Mouse (Mus musculus) ovary, postnatal 10 days (tissue): ENCODE data around the gene Fam227a.
"Not testable (repeated sequence)": the region's sequence is repeated elsewhere in the genome, so short reads cannot be mapped to it uniquely, and the experiment has no call there.

Experiments
- DNase-seq: peaks from one replicate; pipeline ENCODE4 v3.0.0; 2022; ENCODE audit warnings: low spot score

Gene Fam227a

GRCm38 (mm10) chr15:79683707-79684465, 25.1 kb upstream of the Fam227a start:
- no peak for DNase-seq

- no peak for DNase-seq
Measured at GRCm38 (mm10) chr15:79683146-79683545, 24.4 kb upstream of the Fam227a start.

DNA sequence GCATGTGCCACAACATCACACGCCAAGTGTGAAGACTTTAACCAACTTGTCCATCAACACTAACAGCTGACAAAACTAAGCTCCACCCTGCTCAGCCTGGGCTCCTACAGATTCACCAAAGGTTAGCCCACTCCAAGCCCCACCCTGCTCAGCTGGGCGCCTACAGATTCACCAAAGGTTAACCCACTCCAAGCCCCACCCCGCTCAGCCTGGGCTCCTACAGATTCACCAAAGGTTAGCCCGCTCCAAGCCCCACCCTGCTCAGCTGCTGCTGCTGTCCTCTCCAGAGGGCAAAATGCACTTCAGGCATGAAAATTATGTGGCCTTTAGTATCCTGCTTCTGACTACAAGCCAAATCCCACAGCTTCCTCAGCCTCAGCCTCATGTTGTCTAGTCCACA, 23.2 kb upstream of the Fam227a start:
- no peak for DNase-seq

DNA sequence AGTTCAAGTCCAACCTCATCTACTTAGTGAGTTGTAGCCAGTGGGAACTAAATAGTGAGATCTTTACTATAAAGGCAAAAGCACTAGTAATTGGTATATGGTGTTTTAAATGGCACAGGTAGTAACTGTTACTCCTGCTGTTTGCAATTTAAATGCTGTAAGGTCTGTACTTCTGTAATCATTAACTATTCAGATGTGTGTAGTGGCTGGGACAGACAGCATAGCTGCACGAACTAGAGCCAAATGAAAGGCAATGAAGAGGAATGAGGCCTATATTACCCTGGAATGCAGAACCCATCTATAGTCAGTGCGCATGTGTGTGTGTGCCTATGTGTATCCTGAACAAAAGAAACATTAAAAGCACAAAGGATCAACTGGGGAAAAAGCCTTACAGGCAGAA, 19.2 kb upstream of the Fam227a start:
- no peak for DNase-seq

GRCm38 (mm10) chr15:79671828-79672348, 13.1 kb upstream of the Fam227a start:
- DNase-seq: not testable (repeated sequence)

DNA sequence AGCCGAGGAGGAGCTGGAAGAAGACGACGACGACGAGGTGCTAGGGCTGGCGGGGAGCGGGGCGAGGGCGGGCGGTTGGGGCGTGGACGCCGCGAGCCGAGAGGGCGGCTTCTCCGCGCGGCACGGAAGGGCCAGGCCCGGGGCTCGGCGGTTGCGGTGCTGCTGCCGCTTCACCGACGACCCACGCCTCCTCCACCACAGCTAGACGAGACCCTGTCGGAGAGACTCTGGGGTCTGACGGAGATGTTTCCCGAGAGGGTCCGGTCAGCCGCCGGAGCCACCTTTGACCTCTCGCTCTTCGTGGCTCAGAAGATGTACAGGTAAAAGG, 12.2 kb upstream of the Fam227a start:
- no peak for DNase-seq

DNA sequence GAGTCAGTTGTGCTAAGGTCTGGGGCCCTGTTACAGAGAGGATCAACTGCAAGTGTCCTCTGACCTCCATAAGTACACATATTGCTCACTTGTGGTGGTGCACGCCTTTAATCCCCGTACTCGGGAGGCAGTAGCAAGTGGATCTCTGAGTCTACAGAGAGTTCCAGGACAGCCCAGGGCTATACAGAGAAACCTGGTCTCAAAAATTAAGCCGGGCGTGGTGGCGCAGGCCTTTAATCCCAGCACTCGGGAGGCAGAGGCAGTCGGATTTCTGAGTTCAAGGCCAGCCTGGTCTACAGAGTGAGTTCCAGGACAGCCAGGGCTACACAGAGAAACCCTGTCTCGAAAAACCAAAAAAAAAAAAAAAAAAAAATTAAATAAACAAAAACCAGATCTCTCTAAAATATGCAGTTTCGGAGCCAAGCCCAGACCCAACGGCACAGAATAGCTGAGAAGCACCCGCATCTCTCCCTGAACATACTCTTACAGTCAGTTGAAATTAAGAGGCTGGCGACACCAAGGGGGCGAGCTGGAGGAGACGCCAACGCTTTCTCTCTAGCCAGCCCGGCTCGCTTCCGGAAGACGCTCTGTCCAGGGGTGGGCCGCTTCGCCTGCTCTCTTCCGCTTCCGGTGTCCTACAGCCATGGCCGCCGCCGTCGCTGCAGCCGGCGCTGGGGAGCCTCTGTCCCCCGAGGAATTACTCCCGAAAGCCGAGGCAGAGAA, 11.7 kb upstream of the Fam227a start, which contains the start of gene Tomm22:
Gene Tomm22 (plus strand): TSS at position 613 of the 723 bp plus-strand sequence.
- DNase-seq: peak; percentile 49

- no peak for DNase-seq
Measured at GRCm38 (mm10) chr15:79669195-79669594, 10.4 kb upstream of the Fam227a start.

GRCm38 (mm10) chr15:79664666-79665065, 5.9 kb upstream of the Fam227a start:
- DNase-seq: no peak

GRCm38 (mm10) chr15:79661852-79662251, 3.1 kb upstream of the Fam227a start:
- no peak for DNase-seq

DNA sequence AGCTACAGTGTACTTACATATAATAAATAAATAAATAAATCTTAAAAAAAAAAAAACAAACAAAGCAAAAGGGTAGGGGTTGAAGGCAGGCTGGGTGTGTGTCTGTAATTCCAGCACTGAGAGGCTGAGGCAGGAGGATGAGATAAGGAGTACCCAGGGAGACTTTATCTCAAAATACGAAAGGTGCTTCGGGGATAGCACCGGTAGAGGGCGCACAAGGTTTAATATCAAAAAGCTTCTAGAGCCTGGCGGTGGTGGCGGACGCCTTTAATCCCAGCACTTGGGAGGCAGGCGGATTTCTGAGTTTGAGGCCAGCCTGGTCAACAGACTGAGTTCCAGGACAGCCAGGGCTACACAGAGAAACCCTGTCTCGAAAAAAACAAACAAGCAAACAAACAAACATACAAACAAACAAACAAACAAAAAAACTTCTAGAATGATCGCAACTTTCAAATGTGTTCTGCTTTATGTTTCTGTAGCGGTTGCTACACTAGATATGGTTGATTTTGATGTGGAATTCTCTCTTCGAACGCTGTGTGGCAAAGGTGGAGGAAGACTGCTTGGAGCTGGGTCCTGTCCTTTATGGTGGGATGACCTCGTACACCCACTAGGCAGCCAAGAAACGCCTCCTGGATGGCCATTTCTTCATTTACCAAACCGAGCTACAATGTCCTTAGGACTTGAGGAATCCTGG, 772 bp downstream of the Fam227a start:
- peak; percentile 42 for DNase-seq

DNA sequence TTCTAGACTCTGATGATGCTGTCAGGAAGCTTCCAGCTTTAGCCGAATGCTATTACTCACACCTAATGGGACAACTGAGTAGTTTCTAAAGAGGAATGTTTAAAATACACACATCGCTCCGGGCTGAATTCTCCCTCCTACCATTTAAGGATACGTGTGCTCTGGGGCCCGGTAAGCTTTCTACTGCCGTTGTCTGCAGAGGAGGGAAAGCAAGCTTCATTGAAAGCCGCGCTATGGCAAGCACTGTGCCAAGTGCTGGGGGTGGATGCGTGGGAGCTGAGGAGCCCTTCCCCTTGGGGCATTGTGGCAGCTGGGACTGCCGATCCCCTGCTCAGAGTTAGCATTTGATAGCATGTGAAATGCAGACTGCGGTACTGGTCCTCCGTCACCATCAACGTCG, 2.3 kb downstream of the Fam227a start:
- no peak for DNase-seq

DNA sequence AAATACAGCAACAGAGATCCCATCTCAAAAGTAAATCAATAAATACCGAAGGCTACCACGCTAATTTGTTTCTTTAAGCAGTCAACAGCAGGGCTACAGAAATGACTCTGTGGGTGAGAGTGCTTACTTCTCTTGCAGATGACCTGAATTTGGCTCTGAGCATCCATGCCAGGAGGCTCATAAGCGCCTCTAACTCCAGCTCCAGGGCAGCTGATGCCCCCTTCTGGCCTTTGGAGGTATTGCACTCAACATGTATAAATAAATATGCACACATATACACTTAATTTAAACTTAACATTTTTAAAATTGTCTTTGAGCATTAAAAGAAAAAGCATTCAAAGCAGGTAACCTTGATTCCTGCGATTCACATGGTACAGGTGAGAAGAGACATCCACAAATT, 7.3 kb downstream of the Fam227a start:
- no peak for DNase-seq

DNA sequence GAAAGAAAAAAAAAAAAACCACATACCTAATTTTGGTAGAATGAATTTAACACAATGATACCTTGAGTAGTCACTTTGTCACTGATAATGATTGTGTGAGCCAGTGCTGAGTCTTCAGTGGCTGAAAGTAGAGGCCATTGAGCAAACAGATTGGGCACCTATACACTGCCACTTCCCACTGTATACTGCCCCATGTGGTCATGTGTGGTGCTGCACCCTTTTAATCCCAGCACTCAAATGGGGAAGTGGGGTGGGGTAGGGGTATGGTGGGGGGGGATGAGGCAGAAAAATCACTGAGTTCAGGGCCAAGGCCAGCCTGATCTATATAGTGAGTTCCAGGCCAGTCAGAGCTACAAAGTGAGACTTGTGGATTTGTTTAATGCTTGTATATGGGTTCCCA, 8.2 kb downstream of the Fam227a start:
- DNase-seq: no peak

- no peak for DNase-seq
Measured at GRCm38 (mm10) chr15:79648130-79648529, 10.6 kb downstream of the Fam227a start.

- no peak for DNase-seq
Measured at GRCm38 (mm10) chr15:79645483-79645882, 13.3 kb downstream of the Fam227a start.

GRCm38 (mm10) chr15:79641135-79641817, 17.5 kb downstream of the Fam227a start:
- no peak for DNase-seq

DNA sequence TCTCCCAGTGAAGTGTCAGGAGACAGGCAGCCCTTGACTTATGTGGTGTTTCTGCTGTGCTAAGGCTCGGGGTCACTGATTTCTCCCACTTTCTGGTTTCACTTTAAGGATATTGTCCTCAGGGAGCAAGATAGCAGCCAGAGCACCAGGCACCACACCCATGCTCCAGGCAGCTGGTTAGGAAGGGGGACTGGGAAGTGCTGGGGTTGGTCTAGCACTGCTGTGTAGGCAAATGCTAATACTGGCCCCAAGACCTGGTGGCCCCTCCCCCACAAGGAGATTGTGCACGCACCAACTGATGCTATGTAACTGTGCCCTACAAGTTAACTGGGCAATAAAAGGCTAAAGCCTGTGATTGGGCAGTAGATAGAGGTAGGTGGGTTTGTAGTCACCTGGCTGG, 28.3 kb downstream of the Fam227a start:
- DNase-seq: no peak

GRCm38 (mm10) chr15:79619770-79620414, 38.9 kb downstream of the Fam227a start:
- DNase-seq: no peak

DNA sequence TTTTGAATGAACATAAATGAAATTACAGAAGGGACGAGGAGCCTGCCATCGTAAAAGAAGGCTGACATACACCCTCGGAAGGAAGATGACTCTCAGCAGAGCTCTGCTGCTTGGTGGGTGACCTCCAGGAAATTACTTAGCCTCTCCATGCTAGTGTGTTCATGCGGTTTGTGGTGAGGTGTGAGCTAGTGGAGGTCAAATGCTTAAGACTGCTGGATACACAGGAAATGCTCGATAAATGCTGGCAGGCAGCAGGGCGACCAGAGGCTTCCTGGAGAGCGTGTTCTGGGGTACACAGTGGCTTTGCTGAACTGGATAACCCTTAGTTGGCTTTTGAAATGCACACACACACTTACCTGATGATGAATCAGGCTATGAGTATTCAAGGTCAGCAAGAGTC, 40.3 kb downstream of the Fam227a start:
- DNase-seq: no peak

GRCm38 (mm10) chr15:79617135-79617534, 41.6 kb downstream of the Fam227a start:
- DNase-seq: no peak

DNA sequence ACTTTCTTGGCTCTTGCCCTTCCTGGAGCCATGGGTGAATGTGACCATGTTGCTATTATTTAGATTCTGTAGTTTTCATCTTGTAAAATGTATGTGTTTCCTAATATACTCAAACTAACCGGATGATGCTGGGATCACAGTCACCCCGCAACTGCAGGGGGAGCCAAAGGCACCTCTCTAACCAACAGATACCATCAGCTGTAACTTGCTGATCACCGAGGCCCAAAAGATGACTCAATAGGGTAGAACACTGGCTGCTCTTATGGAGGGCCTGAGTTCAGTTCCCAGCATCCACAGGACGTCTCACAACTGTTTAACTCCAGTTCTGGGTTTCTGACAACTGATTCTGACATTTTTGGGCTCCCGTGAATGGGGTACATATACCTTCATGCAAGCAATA, 42.0 kb downstream of the Fam227a start:
- DNase-seq: no peak
